Mouse (Mus musculus) stomach, embryonic 15.5 days (tissue): ENCODE measurements around the gene Syt2. TPM values are rescaled to one million over a fixed set of nuclear protein-coding genes. Genes with fewer than 3 reads are reported as not detected.
A peak's percentile ranks its signal among the peaks of the same experiment; 100 is the strongest.

ENCODE experiments used
- ATAC-seq: fragments of 200-750 bp; cut with Nextera tagmentation; 2 replicates; pipeline ENCODE4 v1.8.0; 2017; ENCODE audit warnings: low read depth, moderate number of reproducible peaks, moderate TSS enrichment; ENCODE audit not compliant: insufficient read depth, low FRiP score
- H3K27ac ChIP-seq: fragments of 300-500 bp; sonication (generic); 2 replicates; pipeline ENCODE4 v1.5.1; 2015; ENCODE audit warnings: mild to moderate bottlenecking, inconsistent platforms
- H3K27me3 ChIP-seq: fragments of 300-500 bp; sonication (generic); replicated peaks from 2 replicates; pipeline ENCODE4 v1.6.1; 2015; ENCODE audit warnings: inconsistent platforms
- H3K36me3 ChIP-seq: fragments of 300-500 bp; sonication (generic); 2 replicates; pipeline ENCODE4 v1.6.1; 2015; ENCODE audit warnings: inconsistent platforms
- H3K4me1 ChIP-seq: fragments of 300-500 bp; sonication (generic); 2 replicates; pipeline ENCODE4 v1.6.1; 2015; ENCODE audit warnings: inconsistent platforms
- H3K4me2 ChIP-seq: fragments of 300-500 bp; sonication (generic); 2 replicates; pipeline ENCODE4 v1.6.1; 2015; ENCODE audit warnings: mild to moderate bottlenecking, inconsistent platforms
- H3K4me3 ChIP-seq: fragments of 300-500 bp; sonication (generic); replicated peaks from 2 replicates; pipeline ENCODE4 v1.5.1; 2015; ENCODE audit warnings: inconsistent platforms
- H3K9ac ChIP-seq: fragments of 300-500 bp; sonication (generic); 2 replicates; pipeline ENCODE4 v1.6.1; 2015; ENCODE audit warnings: inconsistent platforms
- H3K9me3 ChIP-seq: fragments of 300-500 bp; sonication (generic); 2 replicates; pipeline ENCODE4 v1.6.1; 2016; ENCODE audit warnings: inconsistent platforms
- WGBS: fragments of 180-500 bp; shearing (Covaris S2); methylation state at CpG from one replicate; pipeline ENCODE4 v1.1.7; 2015; 5-methylcytosine and 5-hydroxymethylcytosine counted together
- microRNA-seq: library from miRNA; unstranded; fragments of <30 nt; microRNA quantifications from one replicate; pipeline ENCODE4, GENCODE M21; 2016
- polyA plus RNA-seq: library from polyadenylated mRNA; unstranded; fragments of >200 nt; fragmentation: Nextera tagmentation; extraction: Ambion mirVana; gene quantifications from 2 replicates; pipeline ENCODE4 v1.2.1, GENCODE M21; 2015

The Syt2 gene
- polyA plus RNA-seq, 1 experiment from 2014 or later = 1.8 TPM

- no peaks in the 10 kb centered on the region for H3K27me3 ChIP-seq
- H3K4me1 ChIP-seq = peaks cover 12% of the 10 kb centered on the region
- WGBS = 53% methylated on average over 9 of the region's 9 CpGs
- H3K4me2 ChIP-seq = no peak overlapping the region
- H3K9ac ChIP-seq = no peak overlapping the region
- H3K4me3 ChIP-seq = no peak overlapping the region
- H3K36me3 ChIP-seq = no peaks in the 10 kb centered on the region
- H3K9me3 ChIP-seq = no peaks in the 10 kb centered on the region
- H3K27ac ChIP-seq = peak overlapping the region; percentile 55
- 0 out of 2 replicates have a peak, but pooled peaks have one; percentile 8 for ATAC-seq
Observed at GRCm38 (mm10) chr1:134805471-134805870, 159.0 kb downstream of the Syt2 start.

Small RNAs within 50 kb of the gene (microRNA-seq; reads per million reads assigned to microRNA genes)
- not detected for gene Gm22232

Other genes with a start within 250 kb of the Syt2 start
- 38.5 and 40.1 TPM in 2 replicates for gene Cyb5r1, start 241.1 kb upstream of the Syt2 start, polyA plus RNA-seq
- 82.5 and 93.6 TPM in 2 replicates for gene Adipor1, start 231.3 kb upstream of the Syt2 start, polyA plus RNA-seq
- 24.0 and 24.2 TPM in 2 replicates for gene Klhl12, start 191.1 kb upstream of the Syt2 start, polyA plus RNA-seq
- 37.2 and 42.7 TPM in 2 replicates for gene Rabif, start 152.0 kb upstream of the Syt2 start, polyA plus RNA-seq
- not detected in 2 replicates for gene Mgat4e, start 97.0 kb upstream of the Syt2 start, polyA plus RNA-seq
- gene Kdm5b, start 86.5 kb upstream of the Syt2 start, polyA plus RNA-seq = 53.2 and 54.5 TPM in 2 replicates